Mouse (Mus musculus) lung, postnatal 4 days (tissue): ENCODE measurements around the gene Saal1.
A peak's percentile ranks its signal among the peaks of the same experiment; 100 is the strongest.
"Not testable (repeated sequence)": the region's sequence is repeated elsewhere in the genome, so short reads cannot be mapped to it uniquely, and the experiment has no call there.

Experiments used
- DNase-seq, 2 experiments: peaks; one replicate each; pipeline ENCODE4 v3.0.0; 2021

Gene Saal1

DNA sequence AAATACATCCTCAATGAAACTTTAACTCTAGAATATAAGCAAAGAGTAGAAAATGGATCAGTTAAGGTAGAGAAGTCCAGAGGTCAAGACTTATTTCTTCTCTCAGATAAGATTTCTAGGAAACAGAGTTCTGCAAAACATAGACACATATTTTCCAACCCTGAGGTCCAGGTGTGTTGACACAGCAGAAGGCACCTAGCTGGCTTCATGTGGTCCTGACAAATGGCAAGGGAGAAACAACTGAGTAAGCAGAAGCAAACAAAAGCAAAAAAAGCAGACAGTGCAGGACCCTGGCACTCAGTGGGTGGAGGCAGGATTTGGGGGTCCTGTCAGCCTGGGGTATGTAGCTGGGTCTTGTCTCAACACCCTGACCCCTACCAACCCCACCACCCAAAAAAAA, 29.7 kb downstream of the Saal1 start:
- peak in 1 of 2 experiments; percentile 8 for DNase-seq

DNA sequence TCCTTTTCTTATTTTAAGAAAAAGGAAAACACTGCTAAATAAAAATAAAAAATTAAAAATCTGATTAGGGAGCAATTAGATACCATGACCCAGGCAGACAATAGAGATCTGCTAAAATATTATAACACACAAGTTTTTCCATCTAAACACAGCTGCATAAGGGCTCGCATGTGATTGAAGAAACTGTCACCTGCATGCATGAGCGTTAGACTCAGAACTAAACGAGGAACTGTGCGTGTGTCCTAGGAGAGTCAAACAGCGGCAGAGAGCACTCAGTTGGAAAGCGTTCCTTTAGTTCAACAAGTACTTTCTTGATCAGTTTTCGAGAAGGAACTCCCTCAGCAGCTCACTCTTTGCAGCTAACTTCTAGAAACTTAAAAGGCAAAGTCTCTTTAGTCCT, 31.4 kb downstream of the Saal1 start:
- DNase-seq, result not testable (repeated sequence)

DNA sequence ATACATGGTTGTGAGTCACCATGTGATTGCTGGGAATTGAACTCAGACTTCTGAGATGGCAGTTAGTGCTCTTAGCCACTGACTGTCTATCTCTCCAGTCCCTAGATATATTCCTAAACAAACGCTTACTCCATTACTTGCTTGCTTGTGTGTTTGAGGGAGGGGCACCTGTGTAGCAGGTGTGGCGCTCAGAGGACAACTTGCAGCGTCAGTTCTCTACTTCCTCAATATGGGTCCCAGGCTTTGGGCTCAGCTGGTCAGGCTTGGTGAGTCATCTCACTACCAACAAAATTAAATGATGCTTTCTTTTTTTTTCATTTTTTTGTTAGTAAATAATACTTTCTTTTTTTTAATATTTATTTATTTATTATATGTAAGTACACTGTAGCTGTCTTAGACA, 32.1 kb downstream of the Saal1 start:
- DNase-seq, result no peak

DNA sequence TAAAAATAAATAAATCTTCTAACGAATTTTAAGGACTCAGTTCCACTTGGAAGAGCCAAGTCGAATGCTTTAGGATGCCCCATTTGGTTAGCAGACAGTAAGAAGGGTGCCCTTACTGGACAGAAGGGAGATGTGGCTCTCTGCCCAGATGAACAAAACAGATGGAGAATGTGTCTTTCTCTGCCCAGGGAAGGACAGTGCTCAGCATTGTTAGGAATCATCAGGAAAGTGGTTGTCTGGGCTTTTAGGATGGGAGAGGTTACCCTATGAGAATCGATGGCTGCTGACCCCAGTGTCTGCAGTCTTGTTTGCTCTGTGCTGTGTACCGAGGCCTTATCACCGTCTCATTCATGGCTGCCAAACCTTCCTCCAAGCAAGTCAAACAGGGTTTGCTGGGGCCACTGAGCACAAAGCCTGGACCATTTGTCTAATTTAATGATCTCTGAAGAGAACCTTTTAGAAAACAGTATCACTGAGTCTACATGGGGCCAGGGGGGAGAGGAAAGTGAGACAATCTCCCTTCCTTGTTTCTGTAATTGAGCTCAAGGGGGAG, 33.6 kb downstream of the Saal1 start:
- no peak for DNase-seq

DNA sequence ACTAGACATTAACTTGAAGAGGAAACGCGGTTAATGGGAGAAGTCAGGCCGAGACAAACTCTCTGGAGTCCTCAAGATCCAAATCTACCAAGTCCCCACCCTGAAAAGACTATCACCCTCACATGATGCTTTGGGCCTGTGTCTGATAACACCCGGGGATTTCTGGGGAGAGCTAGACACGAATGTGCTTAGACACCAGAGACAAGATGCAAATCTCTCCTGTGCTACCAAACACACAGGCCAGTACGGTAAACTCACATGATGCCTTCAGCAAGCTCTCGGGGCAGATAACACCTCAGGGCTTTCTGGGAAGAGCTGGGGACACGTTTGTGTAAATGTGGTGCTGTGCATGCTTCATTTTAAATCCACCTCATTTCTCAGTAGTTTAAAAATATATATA, 34.6 kb downstream of the Saal1 start:
- DNase-seq, result peak in 1 of 2 experiments; percentile 6

DNA sequence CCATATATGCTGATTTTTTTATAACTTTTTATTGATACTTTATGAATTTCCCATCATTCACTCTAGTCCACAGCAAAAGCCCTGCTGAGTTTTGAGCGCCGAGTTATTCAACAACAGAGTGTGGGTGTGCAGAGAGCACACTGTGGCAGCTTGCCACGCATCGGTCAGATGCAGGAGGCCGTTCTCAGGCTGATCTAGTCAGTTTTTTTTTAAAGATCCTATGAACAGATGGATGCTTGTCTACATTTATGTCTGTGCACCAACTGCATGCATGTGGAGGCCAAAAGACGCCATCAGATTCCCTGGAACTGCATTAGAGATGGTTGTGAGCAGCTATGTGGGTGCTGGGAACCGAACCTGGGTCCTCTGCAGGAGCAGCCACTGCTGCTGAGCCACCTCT, 35.4 kb downstream of the Saal1 start:
- DNase-seq, result peak in 1 of 2 experiments; percentile 6

DNA sequence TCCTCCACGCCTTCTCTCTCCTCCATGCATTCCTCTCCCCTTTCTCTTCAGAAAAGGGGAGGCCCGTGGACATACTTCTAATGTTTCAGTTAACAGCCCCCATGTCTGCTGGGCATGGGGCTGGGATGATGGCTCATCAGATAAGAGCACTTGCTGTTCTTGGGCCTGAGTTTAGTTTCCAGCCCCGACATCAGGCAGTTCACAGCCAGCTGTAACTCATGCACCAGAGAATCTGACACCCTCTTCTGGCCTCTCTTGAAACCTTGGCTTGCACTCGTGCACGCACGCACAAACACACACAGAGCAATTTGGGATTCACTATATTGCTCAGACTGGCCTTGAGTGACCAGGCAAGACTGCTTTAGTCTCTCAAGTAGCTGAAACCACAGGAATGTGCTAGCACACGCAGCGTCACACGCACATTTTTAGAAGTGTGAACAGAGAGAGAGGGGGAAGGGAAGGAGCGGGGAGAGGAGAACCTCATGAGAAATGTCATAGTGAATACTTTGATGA, 38.3 kb downstream of the Saal1 start, which contains the start of gene Tph1:
Gene Tph1, minus strand, starts transcription at position 378 of the 513 bp plus-strand sequence.
- no peak for DNase-seq

DNA sequence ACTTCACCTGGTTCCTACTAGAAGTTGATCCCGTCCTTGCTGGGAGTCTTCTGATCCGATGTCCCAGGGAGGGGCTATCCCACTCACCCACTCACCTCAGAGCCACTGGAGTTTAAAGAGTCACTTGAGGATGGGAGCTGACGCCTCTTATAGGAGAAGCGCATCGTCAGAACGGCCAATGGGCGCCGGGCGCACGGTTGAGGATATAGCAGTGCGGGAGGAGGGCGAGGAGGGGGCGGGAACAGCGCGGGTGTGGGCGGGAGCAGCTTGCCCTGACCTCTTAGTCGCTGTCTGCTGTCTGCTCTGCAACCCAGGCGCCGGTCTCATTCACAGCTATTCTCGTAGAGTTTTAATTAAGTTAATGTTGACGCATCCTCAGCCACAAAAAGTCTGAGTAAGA, 43.2 kb downstream of the Saal1 start:
- no peak for DNase-seq

DNA sequence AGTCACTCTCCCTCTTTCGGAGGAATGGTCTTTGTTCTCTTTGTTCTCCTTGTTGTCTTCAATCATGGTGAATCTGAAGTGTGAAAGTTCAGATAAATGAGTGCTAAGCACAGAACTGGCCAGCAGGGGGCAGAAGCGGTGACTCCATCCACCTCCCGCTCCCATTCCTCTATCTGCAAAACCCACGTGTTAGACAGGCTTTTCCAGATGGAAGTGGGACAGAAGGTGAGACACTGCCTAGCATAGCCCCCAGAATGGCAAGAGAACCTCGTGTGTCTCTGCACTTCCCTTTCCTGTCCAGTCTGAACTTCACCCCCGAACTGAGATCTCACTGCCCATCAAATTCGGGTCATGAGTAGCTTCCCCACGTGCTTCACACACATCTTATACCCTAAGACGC, 45.2 kb downstream of the Saal1 start:
- peak in 1 of 2 experiments; percentile 16 for DNase-seq

DNA sequence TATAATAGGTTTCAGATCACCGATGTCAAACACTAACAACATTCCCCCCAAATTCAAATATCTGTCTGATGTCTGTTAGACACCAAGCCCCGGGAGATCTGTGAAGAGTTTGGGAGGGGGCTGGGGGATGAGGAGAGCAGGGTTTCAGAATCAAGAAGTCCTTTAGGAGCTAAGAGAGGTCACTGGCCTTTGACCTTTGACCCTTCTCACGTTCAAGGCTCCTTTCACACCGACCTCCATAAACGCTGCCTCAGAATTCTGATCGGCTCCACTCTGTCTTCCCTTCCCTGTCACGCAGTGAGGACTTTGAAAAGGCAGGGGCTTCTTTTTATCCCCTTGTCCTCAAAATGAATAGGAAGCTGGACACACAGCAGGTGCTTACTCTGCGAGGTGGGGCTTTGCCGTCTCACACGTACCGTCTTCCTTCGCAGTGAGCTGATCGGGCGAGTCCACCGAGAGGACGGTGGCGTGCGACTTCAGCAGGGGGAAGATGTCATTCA, 48.8 kb downstream of the Saal1 start:
- DNase-seq, result no peak

DNA sequence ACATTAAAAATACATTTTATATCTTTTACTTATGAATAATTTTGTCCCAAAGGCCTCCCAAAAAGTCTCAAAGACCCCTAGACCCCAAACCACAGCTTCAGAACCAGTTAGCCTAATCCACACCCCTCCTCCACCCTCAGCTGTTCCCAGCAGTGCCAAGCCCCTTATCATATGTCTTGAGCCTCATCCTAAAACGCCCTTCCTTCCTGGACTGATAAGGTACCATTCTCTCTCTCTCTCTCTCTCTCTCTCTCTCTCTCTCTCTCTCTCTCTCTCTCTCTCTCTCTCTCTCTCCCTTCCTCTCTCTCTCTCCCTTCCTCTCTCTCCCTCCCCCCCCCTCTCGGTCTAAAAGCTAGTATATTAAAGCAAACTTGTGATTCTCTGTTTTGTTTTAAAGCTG, 58.2 kb downstream of the Saal1 start:
- DNase-seq, result no peak

DNA sequence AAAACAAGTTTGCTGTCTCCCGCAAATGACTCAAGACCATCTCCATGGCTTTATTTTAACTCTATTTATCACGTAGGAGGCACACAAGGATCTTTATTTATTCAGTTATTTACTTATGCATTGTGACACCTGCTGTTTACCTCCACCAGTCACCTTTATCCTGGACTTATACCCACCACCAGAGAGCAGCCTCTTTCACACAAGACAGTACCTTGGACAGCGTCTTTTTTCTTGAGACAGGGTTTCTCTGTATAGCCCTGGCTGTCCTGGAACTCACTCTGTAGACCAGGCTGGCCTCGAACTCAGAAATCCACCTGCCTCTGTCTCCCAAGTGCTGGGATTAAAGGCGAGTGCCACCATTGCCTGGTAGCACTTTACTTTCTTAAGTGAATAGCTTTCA, 60.2 kb downstream of the Saal1 start:
- DNase-seq, result not testable (repeated sequence)

DNA sequence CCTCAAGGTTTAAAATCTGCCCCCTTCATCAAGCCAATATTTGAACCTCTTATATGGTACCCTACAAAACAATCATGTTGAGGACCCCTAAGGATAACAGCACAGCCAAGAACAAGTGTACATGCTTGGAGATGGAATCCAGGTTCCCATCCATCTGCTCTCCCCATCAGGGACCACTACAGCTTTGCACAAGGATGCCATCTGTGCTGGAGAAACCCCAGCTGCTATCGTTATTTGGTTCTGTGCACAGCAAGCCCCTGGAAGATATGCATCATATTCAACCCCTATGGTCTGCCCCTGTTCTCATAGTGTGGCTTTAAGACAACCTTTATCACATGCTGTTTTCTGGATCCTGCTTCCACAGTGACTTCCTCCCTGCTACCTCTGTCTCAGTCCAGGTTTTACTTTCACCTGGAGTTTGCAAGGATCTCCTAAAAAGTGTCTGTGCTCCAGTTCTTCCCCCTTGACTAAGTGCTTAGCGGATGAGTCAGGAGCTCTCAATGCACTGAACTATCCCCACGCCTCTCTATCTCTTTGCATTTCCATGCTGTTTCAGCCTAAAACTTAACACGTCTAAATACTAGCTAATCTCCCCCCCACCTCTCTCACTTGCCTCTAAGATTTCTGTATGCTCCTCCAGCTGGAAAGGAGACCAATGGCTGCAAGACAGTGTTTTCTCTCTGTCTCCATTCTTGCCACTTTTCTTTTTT, 61.9 kb downstream of the Saal1 start:
- no peak for DNase-seq

DNA sequence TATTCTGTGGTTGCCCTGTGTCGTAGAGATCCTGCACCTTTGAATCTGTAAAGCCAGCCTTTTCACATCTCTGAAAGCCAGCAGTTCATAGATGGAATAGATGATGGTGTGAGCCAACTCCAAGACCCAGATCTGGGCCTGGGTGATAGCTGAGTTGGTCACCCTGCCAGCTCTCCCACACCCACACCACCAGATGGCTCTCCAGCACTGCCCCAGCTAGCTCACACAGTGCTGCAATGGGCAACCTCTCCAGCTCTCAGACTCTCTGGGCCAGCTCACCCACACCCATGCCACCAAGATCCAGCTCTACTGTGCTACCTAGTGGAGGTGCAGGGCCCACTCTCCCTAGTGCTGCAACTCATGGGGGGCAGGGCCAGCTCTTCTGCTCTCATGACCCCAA, 67.3 kb downstream of the Saal1 start:
- DNase-seq, result no peak

DNA sequence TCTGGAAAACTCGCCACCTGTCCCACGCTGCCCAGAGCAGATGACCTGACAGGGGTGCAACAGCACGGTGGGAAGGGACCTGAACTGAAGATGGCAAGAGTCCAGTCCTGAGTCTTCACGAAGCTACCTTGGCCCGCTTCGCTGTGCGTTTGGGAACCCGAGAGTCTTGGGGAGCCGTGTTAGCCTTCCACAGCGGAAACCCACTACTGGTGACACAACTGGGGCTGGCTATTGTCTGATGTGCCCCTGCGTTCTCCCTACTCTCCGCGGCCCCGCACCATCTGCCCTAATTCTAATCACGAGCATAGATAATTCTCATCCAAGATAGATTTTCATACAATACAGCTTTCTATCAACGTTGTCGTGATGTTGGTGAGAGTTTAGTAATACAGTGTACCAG, 70.4 kb downstream of the Saal1 start:
- no peak for DNase-seq

DNA sequence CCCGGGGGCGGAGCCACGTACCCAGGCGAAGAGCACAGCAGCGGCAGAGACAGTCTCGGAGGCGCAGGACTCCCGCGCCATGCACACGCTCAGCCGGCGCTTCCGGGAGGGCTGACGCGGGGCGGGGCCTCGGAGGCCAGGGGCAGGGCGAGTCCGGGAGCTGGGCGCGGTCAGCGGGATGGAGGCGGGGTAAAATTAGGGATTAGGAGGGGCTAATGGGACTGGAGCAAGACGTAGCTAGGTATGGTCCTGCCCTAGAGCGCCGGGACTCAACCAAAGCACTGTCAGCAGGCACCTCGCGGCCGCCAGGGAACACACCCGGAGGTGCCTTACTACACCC, 70.8 kb downstream of the Saal1 start, which contains the start of gene Sergef:
Gene Sergef, minus strand, starts transcription at position 116 of the 340 bp plus-strand sequence.
- DNase-seq, result peak; percentile 92 to 93

DNA sequence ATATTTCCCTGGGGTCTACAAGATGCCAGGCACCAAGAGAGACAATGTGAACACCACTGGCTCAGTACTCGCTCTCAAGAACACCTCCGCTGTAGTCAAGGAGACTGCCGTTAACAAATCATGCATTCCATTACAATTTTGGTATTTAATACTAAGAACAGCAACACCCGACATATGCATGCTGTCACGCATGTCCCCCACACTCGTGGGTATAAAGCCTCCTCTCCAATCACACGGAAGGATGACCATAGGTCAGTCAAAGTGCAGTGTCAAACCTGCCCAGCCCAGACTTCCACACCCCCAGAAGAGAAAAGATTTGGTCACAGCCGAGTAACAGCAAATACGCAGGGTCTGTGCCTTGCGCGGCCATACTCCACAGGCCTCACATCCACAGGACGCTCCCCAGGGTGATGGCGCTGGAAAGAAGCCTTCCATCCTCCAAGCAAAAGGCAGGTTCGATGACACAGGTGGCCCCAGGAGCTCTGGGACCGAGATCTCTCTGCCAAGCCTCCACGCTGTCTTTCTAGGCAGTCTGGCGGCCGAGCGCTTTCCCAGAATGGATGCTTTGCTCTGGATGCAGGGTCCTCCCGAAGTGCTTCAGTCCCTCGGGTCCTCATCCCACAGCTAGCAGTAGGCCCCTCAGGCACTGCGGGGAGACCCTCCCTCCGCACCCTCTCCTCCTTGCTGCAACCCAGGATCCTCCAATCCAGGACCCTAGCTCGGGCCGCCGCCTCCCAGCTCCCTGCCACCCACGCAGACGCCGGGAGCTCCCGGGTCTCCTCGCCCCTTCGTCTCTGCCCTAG, 71.4 kb downstream of the Saal1 start:
- DNase-seq, result no peak
